Mouse (Mus musculus) cerebral cortex, adult 2 months (tissue): ENCODE measurements around the gene Ppil6.

ENCODE experiments used
- WGBS: fragments of 180-500 bp; shearing (Covaris S2); methylation state at CpG from one replicate; pipeline ENCODE4 v1.1.7; 2018; 5-methylcytosine and 5-hydroxymethylcytosine counted together

Ppil6 gene

DNA sequence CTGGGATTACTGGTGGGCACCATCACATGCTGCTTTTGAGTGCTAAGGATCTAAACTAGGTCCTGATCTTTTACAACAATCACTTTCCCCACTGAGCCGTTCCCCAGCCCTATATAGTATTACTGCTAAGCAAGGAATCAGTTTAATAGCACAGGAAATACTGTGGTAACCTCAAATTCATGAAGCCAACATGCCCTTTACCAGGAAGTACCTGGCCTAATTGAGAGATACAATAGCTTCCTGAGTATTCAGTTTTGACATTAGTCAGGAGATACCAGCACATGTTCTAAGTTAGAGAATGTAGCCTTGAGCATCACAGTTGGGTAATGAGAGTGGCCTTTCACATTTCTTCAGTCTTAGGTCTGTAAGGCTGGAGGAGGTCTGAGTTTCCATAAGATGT, 46.5 kb downstream of the Ppil6 start:
- 89% methylated on average over 1 of the region's 1 CpGs for WGBS

DNA sequence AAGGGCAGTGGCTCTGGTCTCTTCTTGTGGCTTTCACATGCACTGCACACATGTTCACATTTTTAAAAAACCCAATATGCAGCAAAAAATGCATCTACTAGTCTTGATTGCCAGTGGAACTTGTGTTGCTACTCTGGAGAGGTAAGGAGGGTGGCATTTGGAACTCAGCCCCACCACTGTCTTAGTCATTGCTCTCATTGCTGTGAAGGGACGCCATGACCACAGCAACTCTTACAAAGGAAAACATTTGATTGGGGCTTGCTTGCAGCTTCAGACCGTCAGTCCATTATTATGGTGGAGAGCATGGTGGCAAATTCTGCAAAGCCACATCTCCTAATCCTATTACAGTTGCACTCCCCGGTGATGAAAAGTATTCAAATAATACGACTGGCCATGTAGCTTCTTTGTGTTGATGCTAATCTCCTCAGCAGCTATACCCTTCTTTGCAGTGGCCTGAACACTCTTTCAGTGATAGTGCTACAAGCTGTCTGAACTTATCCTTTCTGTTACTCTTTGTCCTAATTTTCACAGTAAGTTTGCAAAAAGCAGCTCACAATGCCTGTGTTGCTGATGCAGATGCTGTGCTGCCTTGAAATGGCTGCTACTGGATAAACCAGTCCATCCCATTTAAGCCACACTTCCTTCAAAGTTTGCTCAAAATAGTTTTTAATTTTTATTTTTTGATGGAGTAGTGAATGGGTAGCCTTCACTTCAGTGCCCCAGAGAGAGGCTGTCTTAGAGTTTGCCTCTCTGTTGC, 47.2 kb downstream of the Ppil6 start:
- WGBS: 74% methylated on average over 4 of the region's 4 CpGs

DNA sequence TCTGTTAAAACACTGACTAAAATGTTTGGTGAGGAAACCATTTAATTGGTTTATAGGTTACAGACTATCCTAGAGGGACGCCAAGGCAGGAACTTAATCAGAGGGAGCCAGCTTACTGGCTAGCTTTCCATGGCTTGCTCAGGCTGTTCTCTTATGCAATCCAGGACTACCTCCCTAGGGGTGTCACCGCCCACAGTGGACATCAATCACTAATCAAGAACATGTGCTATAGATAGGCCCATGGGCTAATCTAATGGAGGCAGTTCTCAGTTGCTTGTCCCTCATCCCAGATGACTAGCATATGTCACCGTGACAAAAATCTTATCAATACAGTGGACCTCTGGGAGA, 47.7 kb downstream of the Ppil6 start:
- WGBS: 98% methylated on average over 3 of the region's 3 CpGs

DNA sequence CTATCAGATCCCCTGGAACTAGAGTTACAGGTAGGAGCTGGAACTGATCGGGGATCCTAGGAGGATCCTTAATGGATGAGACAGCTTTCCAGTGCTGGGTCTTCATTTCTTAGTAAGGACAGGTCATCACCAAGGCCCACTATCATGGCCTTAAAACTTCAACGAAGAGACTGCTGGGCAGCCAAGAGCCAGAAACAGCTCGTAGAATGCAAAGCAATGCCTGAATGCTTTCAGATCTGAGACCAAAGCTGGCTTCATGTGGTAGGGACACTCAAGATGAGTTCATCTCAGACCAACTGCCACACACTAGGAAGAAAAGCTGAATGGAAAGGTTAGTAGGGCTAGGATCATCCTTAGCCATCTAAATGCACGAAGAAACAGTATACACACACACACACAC, 48.7 kb downstream of the Ppil6 start:
- 97% methylated on average over 4 of the region's 4 CpGs for WGBS

DNA sequence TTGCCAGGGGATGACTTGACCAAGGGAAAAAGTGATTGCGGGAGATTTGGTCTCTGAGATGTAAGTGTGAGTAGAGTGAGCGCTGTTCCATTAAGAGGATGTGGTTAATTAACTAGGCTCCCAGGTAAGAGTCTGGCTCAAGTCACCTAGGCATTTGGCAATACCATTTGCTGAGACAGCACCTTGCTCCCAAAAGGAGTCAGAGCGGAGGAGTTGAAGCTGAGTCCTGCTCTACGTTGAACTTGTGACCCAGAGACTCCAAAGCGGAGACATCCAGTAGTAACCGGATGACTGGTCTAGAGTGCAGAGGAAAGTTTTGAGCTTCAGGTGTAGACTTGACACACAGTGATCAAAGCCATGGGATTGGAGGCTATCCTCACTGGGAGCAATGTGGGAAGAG, 51.8 kb downstream of the Ppil6 start:
- 98% methylated on average over 6 of the region's 6 CpGs for WGBS

DNA sequence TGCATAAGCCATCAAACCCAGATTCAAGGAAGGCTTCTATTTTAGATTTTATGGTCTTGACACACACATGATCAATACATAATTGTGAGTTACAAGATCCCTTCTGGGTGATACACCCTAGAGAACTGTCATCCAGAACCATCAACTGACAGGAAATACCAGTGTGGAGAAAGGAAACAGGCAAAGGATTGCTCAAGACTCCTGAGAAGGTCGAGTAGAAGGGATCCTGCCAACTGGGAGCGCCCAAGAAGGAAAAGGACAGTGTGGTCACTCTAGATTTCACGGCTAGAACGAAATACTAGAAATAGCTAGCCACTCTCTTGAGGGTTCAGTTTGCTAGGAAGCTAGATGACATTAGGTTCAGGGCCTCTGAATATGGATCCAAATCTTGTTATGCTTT, 53.2 kb downstream of the Ppil6 start:
- 86% methylated on average over 4 of the region's 4 CpGs for WGBS

DNA sequence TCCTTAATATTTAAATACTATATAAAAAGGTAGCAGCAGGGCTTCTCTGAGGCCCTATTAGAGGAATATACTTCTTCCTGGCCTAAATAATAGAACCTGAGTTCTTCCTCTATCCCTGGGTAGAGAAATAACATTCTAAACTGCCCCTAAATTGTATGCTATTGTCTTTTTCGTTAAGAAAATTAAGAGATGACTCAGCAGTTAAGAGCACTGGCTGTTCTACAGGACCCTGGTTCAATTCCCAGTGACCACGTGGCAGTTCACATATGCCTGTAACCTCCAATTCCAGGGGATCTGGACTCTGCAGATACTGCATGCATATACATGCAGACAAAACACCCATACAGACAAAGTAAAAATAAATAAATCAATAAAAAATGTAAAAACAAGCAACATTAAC, 53.6 kb downstream of the Ppil6 start:
- WGBS: 77% methylated on average over 2 of the region's 2 CpGs

DNA sequence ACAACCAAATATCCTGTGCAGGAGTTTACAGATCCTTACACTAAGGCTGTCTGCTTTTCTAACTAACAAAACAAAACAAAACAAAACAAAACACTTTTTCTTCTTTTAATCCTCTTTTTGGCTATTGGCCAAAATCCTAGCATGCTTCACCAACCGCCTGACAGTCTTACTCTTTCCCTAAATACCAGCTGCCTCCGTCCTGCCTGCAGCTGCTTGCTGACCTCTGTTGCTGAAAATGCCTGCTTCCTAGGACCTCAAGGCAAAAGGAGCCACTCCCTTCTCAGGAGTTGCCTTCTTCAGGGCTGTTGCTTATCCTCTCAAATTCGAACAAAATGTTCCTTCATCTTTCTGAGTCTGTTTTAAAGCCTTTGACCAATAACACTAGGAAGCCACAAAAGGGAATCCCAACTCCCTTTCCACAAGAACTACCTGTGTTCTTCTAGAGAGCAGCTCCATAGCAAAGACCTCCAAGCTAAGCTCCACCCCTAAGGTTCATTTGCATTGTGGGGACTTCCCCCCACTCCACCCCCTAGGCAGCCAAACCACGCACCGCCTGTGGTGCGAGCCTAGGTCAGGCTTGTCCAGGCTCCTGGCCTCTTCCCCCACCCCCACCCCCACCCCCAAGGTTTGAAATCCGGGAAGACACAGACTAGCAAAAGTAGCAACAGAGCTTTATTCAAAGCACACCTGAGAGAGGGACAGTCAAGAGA, 54.4 kb downstream of the Ppil6 start:
- whole genome bisulfite sequencing: 28% methylated on average over 7 of the region's 7 CpGs

DNA sequence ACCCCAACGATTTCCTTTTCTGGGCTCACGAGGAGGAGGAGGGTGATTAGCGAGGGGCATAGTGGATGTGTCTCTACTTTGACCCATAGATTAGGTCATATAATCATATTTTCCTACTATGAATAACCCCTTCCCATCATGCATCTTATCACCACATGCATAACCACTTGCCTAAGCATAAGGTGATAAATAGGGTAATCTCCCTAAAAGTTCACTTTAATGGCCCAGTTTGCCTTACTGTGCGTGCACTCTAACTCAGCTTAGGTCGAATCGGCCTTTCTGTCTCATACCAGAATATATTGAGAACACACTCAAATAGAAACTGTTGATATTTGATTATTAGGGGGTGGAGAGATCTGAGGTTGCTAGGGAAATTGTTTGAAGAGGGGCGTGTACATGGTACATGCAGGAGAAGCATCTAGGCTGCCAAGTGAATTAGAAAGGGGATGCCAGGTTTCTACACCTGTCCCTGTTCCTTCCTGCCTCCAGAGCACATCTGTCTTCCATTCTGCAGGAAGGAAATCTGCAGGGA, 55.1 kb downstream of the Ppil6 start:
- 80% methylated on average over 7 of the region's 7 CpGs for WGBS

DNA sequence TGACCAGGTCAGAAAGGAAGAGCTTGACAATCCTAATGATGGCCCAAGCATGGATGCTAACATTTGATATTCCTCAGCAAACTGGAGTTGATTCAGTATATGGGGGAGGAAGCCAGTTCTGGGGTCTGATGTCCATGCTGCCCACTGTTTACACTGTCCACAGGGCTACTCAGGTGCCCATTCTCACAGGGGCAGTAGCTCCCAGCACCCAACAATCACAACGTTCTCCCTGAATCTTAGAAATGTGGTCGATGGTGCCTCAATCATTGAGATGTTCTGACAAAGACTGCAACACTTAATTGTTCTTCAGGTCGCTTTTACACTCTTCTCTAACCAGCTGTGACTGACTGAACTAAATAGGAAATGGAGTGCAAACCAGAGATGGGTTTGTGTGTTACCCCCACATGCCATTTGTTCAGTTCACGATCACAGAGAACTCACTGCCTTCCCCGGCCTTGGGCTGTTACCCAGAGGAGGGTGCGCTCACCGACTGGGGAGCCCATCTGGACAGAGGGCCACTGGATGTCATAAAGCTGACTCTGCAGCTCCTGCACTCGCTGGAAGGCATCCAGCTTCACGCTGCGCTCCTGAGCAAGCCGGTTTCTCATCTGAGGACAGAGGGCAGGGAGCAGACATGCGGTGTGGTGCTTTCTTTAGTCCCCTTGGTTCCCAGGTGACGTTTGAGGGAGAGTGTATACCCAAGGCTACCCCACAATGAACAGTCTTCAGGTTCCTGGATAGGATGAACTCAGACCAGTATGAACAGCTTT, 56.3 kb downstream of the Ppil6 start:
- WGBS: 75% methylated on average over 13 of the region's 13 CpGs

DNA sequence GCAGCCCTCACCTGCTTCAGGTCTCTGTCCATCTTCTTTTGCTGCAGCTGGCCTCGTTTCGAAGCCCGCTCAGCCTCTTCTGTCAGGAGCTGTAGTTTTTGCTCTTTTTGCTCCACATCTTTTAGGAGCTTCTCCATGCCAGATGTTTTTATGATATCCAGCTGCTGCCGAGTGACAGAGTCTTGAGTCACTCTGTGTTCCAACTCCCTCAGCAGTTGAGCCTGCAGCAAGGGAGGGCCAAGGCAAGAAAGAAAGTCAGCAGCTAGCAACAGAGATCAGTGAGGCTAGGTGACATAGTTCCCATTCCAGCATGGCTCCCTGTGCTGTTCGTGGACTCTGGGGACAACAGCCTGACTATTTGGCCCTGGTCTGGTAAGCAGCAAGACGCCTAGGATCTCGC, 60.5 kb downstream of the Ppil6 start:
- WGBS: 83% methylated on average over 7 of the region's 7 CpGs

DNA sequence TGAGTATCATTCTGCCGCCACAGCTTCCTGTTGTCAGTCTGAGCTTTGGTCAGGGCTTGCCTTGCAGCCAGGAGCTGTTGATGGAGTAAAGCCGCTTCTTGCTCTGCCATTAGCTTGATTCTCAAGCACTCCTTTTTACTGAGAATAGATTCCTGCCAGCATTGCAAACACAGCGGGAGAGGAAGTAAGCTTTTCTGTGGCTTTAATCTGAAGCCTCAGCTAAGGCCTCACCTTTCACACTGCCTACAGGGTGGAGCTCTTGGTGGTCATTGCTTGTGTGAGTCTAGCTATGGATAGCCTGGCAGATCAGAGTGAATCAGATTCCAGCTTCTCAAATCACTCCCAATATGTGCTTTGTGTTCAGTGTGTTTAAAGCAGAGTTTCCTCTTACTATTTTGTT, 62.1 kb downstream of the Ppil6 start:
- 61% methylated on average over 3 of the region's 3 CpGs for WGBS

DNA sequence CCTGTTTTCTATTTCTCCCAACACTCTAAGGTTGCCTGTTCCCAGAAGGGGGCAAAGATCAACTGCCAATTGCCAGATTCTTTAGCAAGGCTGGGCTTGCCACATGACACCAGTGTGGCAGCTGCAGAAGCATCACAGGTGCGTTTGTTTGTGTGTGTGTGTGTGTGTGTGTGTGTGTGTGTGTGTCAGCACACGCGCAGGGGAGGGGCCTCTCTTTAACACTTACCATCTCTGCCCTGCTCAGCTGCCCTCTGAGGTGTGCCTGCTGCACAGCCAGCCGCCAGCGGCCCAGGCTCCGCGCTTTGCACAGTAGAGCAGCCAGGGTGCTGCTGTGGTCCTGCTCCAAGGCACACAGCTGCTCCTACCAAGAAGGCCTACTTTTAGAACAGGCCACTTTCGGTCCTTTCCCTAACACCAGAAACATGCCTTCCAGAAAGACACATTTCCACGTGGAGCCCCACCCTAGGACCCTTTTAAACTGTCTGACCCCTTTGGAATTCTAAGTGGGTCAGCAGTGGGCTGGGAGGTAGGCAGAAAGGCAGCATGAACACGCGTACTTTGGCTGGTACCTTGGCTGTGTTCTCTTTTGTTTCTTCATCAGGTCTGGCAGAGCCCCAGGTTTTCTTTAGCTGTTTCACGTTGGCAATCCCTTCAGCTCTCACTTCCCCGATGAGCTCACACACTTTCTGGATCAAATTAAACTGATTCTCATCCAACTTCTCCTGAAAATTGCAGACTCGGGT, 62.8 kb downstream of the Ppil6 start:
- 32% methylated on average over 14 of the region's 14 CpGs for WGBS

DNA sequence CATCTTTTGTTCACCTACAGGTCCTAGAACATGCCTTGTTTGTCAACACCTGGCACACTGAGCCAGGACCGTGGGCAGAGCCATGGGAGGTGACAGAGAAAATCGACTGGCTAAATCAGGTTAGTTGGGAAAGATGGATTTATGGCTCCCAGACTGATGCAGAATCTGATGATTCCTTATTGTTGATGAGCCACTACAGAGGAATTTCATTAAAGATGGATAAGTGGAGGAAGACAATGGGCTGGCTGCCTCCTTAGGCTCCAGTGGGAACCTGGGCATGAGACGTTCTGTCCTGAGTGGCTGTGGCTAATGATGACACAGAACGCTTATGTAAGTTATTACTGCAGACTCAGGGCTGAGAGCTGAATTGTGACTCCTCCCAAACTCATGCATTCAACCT, 63.5 kb downstream of the Ppil6 start:
- WGBS: 62% methylated on average over 4 of the region's 4 CpGs

DNA sequence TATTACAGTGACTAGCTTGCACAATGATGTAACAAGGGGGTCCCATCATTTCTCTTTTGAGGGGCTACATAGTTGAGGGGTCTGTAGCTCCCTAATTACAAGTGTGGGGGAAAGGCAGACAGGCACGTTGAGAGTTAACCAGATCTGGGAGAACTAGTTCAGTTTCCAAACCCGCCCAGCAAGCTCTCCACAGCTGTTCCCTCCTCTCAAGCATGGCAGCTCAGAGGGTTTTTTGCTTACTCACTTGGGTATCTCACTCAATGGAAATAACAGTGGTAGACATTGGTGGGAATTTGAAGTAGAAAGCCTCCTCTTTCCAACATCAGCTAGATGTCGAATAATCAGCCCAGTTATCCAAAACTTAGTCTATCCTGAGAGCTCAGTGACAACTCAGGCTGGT, 64.8 kb downstream of the Ppil6 start:
- 94% methylated on average over 3 of the region's 3 CpGs for WGBS

DNA sequence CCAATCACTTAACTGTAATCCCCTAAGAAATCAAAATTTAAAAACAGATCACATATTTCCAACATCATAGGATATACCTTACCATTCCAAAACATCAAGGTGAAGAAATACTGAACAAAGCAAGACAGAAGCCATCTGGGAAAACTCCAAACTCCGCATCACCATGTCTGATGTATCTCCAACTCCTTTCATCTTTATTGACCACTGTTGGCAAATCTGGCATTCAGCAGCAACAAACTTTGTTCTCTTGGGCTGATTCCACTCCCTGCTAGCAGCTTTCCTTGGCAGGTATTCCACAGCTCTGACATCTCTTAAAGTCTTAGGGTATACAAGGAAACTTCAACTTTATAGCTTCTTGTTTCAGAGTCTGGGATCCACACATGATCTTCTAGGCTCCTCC, 68.2 kb downstream of the Ppil6 start:
- WGBS: 96% methylated on average over 1 of the region's 1 CpGs

DNA sequence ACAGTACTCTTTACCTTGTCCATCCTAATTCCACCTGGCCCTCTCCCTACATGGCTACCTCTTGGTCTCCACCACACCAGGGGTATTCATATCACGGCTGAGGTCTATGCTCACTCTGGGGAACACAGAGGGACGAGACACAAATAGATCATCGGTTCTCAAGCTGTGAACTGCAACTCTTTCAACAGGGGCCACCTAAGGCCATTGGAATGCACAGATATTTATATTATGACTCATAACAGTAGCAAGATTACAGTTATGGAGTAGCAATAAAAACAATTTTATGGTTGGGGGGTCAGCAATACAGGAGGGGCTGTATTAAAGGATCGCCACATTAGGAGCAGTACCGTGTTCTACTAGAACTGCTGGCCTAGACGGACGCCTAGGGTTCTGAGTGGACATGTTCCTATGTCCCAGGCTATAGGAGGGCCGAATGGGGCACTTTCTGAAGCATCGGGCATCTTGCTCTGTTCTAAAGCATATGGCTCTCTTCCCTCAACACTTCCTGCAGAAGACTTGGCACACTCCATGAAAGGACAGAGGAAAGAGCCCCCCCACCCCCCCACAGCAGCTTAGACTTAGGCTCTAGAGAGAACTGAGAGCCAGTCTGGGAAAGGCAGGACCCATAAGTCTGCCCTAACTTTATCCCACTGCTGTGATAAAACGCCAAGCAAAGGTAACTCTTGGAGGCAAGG, 71.6 kb downstream of the Ppil6 start:
- 92% methylated on average over 10 of the region's 10 CpGs for WGBS
